Mouse (Mus musculus) layer of hippocampus, postnatal 10 days (tissue): ENCODE measurements around the gene Rnd1. TPM values are rescaled to one million over a fixed set of nuclear protein-coding genes. Genes with fewer than 3 reads are reported as not detected.

Experiments
- DNase-seq, 2 experiments: peaks; one replicate each; pipeline ENCODE4 v3.0.0; 2021; ENCODE audit warnings: low spot score in 2 of 2
- total RNA-seq, 2 experiments: library from RNA; stranded (reverse); gene quantifications; 2 replicates each; pipeline ENCODE4 v1.2.3; 2021

Rnd1 gene
- total RNA-seq, 2 experiments from 2014 or later: 31.2 to 34.3 TPM

DNA sequence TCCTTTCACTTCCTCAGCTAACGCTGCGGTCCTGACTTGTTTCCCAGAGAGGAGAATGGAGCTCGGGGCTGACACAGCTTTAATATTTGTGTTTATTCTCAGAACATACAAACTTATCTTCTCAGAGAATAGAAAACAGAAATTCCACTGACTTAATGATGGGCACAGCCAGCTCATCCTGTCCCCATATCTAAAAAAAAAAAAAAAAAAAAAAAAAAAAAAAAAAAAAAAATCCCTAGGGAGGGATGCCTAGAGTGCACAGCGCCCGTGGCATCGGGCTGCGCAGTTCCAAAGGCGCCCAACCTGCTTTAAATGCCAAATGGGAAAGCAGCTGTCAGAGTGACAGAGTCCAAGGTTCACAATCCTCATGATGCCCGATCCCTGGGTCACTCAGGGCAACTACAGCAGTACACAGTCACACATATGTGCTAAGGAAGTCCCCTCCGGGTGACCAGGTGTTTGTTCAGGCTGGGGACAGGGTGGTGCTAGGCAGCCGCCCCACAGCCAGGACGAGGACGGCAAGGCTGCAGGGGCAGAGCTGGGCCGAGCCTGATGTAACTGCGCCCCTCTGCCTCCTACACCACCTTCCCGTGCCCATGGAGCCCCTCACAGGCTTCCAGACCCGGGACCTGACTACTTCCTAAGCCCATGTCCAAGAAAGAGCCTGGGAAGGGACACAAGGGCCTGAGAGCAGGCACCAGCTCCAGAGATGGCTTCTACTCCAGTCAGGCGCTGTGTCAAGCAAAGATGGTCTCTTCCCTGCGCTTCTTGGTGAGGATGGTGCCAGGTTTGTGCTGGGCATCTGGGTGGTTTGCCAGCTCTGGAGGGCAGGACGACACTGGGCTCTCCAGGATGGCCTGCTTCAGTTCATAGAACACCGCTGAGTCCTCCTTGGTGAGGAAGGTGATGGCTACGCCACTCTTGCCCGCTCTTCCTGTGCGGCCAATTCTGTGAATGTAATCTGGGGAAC is 31.9 kb downstream of the Rnd1 start:
- DNase-seq: no peak

DNA sequence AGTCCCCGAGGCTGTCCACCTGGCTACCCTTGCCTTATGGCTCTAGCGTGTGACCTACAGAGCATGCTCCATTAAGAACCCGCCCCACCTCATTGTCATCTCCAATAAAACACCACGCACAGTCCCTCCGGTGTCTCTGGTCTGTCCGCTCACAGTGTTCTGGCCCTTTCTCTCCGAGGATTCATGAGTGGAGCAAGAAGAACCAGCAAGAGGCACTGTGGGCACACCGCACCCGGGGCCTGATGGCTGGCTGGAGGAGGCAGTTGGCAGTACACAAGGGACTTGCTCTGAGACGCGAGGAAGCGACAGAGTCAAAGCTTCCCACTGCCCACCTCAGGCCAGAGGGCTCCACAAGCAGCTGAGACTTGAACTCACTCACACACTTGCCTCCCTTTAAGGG is 32.9 kb downstream of the Rnd1 start:
- peak in 1 of 2 experiments; percentile 36 for DNase-seq

DNA sequence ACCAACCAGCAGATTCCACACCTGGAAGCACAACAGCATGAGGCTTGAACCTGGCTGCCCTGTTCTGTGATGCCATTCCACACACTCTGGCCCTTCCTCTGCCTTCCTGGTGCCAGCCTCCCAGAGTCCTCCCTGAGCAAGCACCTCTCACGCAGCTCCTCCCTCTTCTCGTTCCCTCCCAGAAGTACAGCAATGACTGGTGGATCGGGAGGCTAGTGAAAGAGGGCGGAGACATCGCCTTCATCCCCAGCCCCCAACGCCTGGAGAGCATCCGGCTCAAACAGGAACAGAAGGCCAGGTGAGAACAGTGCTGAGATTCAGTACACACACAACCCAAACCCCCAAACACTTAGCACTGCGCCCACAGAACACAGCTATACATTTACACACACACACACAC is 37.1 kb downstream of the Rnd1 start:
- no peak for DNase-seq

DNA sequence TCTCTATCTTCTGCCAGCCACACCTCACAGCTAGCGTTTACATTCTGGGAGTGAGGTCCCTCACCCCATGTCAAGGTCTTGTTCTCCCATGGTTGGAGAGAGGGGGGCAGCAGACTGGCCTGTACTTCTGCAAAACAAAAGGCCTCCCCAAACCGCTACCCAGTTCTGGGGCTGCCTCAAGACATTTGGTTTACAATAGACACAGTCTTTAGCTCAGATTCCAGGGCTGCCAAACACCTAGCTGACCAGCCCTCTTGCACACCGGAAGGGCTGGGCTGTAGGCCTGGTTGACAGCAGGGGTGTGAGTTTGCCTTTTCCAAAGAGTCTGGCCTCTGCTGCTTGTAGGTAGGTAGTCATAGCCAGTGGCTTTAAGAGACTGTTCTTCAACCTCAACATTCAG is 40.1 kb downstream of the Rnd1 start:
- DNase-seq: no peak

DNA sequence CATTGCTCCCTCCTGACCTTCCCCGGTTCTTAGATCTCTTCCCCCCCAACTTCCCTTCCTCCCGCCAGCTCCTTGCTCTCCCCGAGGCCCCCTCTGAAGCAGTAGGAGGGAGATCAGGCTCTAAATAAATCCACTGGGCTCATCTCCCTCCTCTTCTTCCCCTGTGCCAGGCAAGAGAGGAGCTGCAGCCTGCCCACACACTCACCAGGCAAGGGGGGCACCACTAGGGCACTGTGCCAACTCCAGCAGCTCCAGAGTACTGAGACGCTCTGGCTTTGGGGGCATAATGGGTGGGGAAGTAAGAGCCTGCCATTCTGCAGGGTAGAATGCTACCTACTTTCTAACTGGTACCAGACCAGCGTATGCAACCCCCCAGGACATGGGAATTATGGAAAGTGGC is 40.7 kb downstream of the Rnd1 start:
- DNase-seq: peak; percentile 42 to 60

DNA sequence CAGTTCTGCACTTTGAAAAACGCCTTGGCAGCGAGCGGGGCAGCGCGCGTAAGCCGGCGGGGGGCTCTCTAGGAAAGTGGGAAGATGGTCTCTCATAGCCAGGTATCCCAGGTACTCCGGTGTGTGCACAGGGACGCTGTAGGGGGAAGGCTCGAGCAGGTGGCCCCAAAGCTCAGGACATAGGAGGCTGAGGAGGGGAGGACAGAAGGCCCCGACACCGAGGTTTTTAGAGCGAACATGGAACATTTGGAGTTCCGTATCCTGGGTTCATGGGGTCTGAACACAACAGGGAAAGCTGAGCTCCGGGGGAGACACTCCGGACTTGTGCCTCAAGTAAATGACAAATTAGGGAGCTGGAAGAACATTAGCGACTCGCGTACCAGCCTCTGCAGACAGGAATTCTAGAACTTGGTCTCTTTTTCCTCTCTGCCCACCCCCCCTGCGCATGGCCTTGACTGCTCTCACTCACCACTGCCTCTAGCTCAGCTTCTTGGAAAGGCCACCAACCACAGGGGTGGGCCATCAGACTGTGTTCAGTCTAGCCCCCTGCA is 41.9 kb downstream of the Rnd1 start:
- peak in 1 of 2 experiments; percentile 41 for DNase-seq

DNA sequence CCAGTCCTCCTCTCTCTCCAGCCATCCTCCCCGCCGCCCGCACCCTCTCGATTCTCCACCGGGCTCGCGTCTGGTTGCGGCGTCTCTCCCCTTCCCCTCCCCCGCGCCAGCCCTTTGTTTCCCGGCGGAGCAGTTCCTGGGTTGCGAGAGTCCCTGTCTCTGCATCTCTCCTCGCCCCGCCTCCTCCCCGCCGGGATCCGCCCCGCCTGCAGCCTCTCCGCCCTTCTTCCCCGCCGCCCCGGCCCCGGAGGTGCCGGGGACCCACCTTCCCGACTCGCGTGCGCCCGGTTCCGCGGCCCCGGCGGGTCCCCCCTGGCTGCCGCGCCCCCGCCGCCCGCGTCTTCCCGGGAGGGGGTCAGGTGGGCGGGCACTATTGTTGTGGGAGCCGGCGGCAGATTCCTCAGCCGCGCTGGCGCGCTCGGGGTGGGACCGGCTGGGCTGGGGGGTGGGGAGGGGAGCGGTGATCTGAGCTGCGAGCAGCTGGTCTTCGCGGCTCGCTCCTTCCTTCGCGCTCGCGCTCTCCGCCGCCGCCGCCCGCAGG is 42.6 kb downstream of the Rnd1 start:
- DNase-seq: peak; percentile 77 to 86

DNA sequence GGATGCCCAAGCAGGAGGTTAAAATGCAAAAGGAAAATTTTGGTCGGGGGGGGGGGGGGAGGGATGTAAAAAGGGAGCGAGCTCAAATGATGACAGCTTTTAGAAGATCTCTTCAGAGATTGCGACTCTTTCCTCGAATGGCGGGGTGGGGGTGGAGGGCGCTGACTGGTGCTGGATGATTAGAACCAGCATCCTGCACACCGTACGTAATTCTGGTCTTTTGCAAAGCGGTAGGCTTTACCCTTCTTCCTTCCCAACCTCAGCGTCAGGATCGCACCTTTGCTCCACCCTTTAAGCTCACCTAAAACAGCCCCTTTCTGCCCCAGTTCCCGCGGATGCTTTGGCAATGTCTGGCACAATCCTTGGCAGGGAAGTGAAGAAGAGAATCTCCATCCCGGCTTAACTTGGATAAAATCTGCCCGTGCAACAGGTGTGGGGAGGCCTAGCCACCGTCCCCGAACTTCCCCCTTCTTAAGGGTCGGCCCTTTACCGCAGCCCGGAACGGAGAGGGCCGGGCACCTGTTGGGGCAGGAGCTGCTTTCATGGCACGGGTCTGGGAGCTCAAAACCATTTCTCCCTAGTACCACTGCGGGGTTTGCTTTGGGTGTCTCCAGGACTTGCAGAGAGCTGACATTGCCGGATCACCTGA is 43.3 kb downstream of the Rnd1 start:
- no peak for DNase-seq

DNA sequence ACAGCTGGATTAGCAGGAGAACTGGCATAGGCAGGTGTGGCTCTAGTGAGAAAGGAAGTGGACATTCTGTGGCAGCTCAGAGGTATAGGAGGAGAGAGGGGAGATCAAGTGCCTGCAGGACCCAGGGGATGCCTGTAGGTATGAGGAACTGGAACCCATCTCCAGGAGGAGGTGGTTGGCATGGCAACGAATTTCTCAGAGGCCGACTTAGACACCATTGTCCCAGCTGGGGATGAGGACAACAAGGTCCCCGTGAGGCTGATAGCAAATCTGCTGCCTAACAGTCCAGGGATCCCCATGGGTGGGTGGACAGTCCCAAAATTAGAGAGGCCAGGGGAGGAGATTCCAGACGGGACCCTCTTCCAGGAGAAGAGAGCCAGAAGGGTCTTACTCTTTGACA is 44.3 kb downstream of the Rnd1 start:
- no peak for DNase-seq

DNA sequence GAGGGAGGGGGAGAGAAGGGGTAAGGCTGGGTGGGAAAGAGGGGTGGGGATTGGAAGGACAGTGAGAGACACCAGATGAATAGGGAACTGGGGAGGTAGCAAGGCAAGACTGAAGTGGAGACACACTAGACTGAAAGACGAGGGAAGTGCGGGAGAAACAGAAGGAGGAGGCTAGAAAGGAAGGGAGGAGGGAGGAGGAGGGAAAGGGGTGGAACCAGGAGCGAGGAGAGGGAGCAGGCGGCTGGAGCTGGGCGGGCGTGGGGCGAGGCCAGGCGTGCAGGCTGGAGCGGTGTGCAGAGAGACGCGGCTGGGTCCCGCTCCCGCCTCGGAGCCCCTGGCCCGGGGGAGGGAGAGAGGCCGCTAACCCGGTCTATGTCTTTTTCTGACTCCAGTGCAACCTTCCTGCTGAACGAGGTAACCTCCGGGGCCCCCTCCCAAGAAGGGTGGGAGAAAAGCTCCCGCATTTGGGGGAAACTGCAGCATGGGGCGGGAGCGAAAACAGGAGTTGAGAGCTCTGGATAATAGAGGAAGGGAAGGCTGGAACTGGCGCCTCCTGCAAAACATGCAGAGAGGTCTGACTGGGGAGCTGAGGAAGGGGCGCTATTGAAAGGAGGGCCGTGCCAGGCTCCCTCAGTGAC is 45.0 kb downstream of the Rnd1 start:
- DNase-seq: peak; percentile 47 to 63

DNA sequence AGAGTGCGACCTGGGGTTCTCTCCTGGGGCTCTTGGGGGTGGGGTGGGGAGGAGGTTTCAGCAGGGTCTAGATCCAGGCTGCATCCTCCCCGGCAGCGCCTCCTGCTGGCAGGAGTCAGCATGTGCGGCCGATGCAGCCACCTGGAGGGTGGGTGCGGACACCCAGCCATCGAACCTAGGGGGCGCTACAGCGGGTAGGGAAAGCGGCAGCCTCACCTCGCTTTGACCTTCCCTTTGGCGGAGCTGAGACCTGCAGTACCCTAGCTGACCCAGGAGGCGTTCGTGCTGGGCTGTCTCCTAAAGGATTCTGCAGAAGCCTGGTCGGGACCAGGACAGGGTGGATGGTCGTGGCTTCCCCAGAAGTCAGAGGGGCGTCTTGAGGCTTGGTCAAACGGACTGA is 45.8 kb downstream of the Rnd1 start:
- DNase-seq: peak; percentile 86 to 88

DNA sequence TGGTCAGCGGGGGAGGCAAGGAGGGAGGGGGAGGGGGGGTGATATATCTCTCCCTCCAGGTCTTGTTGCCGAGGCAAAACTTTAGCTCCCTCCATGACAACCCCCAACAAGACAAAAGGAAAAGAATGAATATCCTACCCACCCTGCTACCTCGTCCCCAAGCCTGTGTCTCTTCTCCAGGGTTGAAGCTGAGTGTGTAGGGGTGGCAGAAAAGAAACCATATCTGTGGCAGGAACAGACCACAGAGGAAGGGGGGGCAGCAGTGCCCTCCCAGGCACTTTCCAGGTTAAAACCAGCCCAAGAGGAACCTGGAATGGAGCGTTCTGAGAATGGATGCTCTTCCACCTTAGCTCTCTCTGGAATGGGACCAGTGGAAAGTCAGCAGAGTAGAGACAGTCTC is 46.7 kb downstream of the Rnd1 start, which contains the start of gene Cacnb3:
Gene Cacnb3 (plus strand): TSS at position 301 of the 400 bp plus-strand sequence.
- no peak for DNase-seq

DNA sequence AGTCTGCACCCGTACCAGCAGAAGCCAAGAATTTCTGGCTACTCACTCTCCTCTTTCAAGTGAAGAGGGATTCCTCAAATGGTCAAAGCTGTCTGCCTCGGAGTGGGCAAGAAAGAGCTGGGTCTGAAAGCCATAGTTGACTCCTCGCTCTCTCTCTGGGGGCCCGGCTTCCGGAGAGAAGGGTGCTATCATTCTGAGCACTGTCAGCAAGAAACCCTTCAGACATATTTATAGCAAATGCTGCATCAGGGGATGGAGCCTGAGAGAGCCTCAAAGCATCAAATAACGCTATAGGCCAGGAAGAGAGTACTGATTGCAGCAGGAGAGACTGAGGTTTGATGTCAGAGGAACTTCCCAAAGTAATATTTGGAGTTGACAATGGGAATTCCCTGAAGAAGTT is 47.8 kb downstream of the Rnd1 start:
- no peak for DNase-seq

DNA sequence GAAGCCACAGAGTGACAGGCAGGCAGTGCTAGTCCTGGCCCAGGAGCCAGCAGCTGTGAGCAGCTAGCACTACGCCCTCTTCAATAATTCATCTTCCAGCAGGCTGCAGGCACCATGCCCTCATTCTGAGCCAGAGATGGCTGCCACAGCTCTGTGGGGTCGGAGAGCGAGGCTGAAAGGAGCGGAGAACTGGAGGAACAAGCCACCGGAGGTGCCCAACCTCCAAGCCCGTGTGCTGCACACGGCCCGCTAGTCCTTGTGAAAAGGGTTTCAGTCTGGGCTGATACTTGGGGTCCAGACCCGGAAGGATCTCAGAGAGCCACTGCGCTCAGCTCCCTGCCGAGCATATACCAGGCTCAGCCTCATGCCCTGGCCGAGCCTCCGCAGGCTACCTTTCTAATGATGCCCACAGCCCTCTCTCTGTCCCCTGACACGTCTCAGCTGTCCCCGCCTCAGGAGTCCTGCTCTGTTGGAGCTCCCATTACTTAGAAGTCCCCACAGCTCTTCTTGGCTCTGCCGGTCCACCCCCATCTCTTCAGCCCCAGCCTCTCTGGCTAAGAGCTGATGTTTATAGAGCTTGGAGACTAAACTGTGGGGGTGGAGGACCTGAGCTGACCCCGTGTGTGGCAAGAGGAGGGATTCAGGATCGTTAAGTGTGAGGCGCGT is 48.5 kb downstream of the Rnd1 start:
- DNase-seq: peak in 1 of 2 experiments; percentile 35

DNA sequence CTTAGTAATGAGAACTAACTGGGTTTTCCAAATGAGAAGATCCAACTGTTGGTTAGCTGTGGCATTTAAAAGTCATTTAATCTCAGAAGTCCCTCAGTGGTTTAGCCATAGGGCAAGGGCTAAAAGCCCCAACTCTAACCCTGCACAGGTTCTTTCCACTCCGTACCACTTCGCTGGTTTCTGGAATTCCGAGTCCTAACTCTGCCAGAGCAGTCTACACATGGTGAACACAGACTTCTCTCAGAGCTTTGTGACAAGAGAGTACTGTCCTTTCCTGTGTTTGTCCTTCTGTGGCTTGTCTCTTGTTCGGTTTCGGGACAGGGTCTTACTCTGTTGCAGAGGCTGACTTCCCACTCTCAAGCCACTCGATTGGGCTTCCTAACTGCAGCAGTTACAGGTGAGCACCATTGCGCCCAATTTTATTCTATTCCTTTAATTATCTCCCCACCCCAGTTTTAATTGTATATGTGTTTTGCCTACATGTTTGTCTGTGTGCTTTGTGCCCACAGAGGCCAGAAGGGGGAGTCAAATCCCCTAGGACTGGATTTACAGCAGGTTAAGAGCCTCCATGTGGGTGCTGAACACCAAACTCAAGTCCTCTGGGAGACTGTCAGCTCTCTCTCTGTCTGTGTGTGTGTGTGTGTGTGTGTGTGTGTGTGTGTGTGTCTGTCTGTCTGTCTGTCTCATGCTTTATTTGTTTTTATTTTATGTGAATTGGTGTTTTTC is 50.6 kb downstream of the Rnd1 start:
- DNase-seq: no peak

DNA sequence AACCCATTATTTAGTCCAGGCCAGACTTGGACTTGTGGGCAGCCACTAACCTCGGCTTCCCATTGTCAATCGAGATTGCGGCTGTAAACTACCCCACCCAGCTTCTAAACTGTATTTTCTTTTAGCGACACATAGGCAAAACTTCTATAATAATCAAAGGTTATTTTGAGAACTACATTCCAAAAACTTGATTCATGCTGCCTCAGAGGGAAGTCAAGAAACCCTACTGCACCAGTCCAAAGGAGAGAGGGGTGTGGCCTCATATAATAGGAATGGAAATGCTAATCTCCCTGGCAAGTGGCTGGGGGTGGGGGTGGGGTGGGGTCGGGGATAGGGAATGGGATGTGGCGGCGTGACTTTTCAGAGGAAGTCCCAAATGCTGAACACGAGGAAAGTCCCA is 51.2 kb downstream of the Rnd1 start:
- DNase-seq: no peak

DNA sequence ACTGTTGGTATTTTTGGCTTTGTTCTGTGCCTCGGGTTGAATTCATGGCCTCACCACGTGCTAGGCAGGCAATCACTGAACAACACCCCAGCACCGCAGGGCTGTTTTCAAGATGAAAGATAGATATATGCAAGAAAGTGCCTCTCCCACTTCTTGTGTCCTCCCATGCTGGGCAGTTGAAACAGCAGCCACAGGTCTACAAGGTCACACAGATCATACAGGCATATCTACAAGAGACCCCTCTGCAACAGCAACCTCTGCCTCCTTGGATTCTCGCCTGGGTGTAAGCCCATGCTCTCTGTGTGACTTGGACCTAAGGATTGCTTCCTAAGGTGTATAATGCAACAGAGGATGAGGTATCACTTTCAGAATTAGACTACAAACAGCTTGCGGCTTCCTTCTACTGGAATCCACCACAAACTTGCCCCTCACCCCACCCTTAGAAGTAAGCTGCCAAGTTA is 53.9 kb downstream of the Rnd1 start:
- no peak for DNase-seq

DNA sequence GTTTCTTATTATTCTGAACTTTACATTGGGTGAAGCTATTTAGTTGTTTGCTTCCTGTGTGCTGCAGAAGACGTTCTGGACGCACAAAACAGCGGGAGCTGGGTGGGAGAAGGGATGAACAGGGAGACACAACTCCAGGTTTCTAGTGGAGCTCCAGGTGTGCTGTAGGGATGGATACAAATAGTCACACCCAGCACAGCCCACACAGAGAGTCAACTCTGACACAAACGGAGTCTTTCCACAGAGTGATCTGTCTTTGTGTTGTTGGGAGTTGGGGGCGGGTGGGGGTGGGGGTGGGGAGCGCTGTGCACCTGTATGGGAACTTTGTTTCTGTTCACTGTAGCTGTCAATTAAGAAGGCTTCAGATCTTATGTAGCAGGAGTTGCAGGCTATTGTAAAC is 54.5 kb downstream of the Rnd1 start:
- DNase-seq: no peak

DNA sequence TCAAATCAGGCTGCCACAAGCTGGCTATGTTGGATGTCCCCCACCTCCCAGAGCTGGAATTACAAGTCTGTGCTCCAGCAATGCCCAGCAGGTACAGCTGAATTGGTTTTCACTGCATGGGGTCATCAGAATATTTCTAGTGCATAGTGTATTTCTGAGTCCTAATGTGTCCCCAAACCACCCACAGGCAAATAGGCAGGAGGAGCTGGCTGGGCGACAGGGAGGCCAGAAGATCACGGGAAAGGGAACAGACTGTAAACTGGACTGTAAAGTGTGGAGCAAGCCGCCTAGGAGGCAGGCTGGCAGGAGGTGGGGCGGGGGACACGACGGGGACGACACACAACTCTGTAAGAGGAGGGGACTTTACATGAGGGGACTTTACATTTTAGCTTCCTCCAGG is 55.1 kb downstream of the Rnd1 start:
- DNase-seq: no peak

DNA sequence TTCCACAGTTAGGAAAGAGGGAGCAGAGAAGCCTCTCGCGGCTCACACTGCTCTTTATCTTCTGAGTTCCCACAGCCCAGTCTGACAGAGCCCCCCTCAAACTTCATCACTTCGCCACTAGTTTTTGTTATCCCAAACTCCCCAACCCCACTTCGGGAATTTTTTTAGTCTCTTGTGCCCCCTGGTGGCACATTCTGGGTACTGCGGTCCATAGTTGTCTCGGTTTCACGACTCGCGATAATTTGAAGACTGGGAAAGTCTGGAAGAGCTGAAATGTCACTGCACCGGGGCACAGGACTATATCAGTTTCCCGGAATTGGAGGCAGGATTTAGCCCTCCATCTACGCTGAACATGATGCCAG is 60.1 kb downstream of the Rnd1 start:
- peak; percentile 90 to 91 for DNase-seq
